Mouse (Mus musculus) fibroblast of lung, adult 2 months (primary cell): Measurements from ENCODE around the gene Adgra1.
A peak's percentile ranks its signal among the peaks of the same experiment; 100 is the strongest.

Experiments used
- DNase-seq: peaks from one replicate; pipeline ENCODE4 v3.0.0-alpha.2; 2011; ENCODE audit warnings: low read depth

The Adgra1 gene

DNA sequence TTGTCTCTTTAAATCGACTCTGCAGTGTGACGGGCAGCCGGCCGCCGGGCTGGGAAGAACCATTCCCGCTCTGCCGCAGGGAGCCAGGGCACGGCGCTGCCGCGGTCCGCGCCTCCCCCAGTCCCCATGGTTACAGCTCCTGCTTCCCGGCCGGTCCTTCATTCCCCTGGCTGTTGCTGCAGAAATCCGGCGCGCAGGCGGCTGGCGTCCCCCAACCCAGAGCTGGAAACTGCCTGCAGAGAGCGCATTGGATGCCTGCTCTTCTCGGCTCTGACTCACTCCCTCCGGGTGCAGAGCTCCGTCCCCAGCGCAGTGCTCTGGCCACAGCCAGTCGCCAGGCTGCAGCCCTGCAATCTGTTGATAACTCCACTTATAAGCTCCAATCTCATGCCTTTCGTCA, at the start of gene Adgra1:
TSS of gene Adgra1 (plus strand) at position 139 of the 400 bp plus-strand sequence.
- peak; percentile 27 for DNase-seq

DNA sequence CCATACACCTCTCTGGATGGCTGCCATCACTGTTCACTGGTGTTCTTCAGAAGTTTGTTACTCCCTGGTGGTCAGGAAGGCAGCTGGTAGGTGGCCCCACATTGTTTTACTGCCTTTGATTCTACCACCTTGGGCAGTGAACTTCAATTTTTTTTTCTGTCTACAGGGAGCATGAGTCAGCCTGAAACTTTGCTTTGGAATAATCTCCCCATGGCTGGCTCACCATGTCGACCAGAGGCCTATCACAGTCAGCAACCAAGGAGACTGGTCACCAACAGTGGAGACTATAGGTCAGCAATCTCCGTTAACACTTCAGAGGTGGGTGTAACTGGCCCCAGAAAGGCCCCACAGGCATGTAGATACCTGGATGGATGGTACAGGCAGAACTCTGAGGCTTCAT, 46.6 kb upstream of the Adgra1 start:
- no peak for DNase-seq

DNA sequence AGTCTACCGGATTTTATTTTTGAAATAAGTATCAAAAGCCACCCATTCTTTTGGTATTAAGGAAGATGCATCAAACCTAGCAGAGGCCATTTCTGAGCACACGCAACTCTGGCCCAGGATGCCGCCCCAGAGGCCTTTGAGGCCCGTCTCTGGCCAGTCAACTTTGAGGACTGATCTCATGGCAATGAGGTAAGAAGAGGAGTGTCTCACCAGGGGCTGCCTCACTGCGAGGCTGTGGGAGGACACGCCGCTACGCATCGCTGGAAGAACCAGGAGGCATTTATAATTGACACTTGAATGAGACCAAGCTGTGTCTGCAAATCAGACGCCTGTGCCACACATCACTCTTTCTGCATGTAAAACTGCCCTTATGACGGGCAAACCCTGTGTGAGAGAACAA, 45.0 kb upstream of the Adgra1 start:
- no peak for DNase-seq

DNA sequence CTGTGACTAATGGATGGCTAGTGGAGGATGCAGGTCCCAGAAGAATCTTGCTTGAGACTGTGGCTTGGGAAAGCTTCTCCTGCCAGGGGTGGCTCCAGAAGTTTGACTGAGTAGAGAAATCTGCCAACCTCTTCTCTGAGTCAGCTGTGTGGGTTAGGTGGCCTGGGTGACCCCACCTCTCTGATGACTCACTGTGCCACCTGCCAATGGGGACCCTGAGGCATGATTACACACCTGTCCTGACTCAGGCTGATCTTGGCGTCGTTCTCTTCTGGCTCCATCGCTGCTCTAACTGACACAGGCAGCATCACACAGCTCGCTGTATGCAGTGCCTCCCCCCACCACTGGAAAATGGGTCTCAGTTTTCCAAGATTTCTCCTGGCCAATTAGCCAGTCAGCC, 44.3 kb upstream of the Adgra1 start:
- peak; percentile 2 for DNase-seq

DNA sequence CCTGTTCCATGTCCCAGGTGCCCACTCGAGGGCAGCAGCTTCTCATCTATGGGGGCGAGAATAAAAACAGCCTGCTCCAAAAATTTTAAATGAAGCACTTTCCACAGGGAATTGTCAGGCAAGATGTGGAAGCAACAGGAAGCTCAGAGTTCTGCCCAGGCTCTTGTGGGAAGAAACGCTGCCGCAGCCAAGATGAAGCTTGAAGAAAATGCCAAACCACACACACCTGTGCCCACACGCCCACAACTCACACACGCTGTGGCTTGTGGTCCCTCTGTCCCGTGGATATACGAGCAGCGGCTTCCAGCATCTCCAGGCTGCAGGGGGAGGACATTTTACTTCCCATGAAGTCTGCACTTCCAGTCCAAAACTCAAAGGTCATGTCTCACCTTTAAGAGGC, 42.4 kb upstream of the Adgra1 start:
- DNase-seq: no peak

DNA sequence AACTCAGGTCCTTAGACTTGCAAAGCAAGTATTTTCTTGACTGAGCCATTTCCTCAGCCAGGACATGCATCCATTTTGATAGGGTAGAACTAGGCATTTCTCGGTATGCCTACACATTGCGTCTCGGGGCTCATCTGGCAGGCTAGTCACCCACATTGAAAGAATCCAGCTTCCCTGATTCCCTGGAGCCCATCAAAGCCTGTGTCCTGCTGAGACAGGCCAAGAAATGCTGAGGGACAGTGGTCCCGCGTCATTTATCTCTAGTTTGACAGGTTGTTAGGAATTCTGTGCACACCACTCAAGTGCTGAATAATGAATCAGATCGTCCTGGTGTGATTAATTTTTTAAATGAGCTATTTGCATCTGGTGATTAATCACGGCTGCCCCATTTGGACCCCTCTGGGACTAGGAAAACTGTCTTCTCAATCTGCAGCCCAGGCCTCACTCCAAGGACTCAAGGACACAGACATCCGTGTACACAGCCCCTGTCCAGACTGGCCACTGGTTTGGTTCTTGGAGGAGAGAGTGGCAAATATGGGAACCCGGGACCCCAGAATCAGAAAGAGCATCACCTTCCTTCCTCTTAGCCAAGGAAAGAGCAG, 38.9 kb upstream of the Adgra1 start:
- no peak for DNase-seq

DNA sequence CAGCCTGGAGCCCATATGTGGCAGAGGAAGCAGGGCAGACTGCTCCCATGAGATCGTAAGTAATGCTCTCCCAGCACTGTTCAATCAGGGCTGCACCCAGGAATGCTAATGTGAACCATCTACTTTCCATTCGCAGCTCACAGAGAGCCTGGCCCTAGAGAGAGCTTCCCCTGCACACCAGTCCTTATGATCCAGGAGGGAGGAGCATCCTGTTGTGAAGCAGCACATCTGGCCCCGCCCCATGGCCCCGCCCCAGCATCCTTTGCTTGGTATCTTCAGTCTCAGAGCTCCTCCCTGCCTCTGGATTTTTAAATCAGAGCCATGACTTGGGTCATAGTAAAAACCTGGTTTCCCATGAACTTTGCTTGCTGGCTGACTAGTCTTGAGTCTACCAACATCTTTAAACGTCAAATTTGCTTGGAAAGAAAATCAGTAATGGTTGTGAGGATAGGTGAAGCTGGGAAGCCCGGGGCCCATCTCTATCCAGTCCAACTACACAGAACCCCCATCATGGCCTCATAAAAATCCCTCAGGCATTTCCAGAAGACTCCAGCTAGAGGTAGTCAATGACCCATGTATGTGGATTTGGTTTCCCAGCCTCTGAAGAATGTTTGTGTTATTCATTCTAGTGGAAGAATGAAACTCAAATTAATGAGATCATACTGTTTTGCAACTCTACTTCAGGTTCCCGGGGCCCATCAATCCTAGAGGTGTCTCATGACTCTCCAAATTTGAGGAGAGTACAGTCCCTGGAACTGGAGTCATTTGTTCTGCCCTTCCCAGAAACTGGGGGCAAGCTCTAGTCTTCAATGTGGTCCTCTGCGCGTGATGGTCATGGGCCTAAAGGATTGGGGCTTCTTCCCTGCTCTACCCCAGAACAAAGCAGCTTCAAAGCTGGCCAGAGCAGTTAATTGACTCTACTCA, 36.5 kb upstream of the Adgra1 start:
- no peak for DNase-seq

DNA sequence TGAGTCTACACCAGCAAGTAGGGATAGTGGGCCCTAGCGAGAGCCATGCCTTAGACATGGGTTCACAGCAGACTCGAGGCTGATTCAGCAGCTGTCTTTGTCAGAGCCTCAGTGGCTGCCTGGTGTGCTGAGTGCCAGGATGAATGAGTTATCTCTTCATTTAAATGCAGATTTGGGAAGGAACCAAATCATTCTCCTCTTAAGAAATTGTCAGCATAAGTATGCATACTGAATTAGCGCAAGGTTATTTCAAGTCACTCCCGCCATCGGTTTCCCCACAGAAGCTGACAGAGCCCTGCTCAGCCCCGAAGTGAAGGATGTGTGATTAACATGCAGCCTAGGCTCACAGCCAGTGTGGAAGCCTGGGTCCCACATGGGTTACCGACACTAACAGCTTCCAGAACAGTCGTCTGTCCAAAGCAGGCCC, 27.8 kb upstream of the Adgra1 start:
- no peak for DNase-seq

DNA sequence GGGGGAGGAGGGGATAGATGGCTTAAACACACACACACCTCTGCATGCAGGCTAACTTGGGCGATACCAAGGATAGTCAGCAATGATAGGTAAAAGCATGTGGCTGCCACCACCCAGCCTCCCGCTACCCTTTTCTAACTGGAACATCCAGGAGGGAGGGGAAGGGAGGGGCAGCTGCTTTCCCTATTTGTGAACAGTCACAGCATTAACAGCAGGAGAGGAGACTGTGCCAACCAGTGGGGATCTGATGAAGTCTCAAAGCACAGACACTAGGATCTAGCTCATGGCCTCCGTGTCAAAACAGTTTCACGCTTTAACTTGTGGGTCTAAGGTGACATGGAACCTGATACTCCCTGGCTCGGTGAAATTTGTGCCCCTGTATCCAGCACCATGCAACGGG, 23.9 kb upstream of the Adgra1 start:
- no peak for DNase-seq

DNA sequence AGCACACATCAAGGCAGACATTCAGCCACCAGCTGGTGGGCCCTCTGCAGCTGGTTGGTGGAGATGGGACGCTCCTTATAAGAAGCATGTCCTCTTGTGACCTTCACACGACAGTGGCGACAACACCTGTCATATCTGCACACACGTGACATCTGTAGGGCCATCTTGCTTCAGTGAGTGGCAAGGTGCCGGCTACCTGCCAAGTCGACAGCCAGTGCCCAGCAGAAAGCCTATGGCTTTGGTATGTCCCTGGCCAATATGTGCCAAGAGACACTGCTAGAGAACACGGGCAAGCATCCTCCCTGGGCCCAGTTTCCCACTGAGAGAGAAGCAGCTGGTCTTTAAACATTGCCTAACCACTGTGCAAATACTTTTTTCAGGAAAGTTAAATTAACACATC, 22.3 kb upstream of the Adgra1 start:
- no peak for DNase-seq

DNA sequence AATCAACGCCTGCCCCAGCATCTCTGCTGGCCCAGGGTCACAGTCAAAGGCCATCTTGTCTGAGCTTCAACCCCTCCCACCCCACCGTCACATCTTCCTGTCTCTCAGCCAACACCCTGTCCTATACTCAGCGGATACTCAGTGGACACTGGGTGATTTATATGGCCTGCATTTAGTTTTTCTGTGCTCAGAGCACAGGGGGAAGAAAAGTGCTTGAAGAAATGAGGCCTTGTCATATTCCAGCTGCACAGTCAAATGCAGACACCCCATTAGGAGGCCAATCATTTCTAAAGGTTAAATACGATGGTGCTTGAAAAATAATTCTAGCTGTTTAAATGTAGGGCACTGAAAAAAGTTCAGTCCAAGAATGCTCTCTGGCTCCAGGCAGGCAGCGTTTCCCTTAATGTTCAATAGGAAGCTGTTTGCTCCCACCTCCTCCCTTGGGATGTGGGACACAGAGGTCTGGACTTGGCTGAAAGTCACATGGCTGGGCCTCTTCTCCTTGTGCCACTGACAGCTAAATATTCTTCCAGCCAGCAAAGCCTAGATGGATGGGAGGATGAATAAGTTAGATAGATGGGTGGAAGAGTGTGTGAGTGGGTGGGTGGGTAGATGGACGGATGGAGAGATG, 20.3 kb upstream of the Adgra1 start:
- no peak for DNase-seq

DNA sequence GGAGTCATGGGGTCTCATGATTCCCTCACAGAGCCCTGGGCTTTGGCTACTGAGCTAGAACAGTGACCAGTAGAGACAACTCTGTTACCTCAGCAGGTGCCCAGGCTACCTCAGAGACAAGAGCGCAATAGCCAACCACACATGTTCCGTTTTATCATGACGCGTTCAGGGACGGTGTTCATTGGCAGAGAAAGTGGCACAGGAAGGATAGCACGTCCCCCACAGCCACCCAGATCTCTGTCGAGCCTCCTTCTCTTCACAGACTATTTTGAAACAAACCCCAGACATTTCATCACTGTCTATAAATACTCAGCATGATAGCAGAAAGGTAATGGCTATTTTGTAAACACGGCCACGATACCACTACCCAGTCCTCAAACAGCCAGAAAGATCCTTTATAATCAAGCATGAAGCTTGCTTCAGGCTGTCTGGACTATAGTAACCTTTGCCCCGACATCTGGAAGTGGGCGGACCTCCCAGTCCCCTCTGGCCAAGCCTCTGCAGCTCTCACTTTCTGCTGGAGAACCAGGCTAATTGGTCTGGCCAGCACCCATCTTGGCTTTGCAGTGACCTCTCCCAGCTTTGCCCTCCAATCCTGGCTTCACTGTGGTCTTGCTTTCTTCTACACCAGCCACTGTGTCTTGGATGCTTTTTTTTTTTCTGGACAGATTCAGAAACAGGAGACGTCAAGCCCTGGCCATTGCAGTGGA, 11.5 kb upstream of the Adgra1 start:
- DNase-seq: no peak

DNA sequence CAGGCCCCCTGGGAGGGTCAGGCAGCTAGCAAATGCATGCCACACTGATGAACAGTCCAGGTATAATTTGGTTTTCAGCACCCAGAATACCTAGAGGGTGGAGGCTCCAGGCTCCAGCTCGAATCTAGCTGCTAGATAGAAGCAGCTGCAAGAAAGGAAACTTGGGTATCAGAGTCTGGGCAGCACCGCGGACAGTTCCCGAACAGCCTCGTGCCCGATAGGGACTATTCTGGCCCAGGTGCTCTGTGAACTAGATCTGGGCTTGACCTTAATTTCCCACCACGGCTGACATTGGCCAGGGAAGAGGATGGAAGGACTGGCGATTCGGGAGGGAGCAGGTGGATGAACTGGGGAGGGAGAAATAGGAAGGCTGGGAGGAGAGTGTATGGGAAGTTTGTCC, 6.3 kb upstream of the Adgra1 start:
- no peak for DNase-seq

DNA sequence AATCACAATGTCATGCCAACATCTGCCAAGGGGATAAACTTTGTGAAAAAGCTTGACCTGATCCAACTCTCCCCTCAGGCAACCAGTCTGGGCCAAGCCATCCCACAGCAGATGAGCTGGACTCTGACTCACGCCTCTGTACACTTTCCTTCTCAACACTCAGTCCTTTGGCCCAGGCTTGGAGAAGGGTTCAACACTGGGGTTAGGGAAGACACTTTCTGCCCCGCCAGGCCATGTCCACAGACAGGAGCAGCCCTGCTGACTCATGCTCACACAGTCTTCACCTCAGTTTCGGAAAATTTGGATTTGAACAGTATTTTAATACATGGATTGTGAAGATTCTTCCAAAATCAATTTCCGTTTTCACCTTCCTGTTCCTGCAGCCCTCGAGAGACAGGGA, 442 bp upstream of the Adgra1 start:
- peak; percentile 22 for DNase-seq

DNA sequence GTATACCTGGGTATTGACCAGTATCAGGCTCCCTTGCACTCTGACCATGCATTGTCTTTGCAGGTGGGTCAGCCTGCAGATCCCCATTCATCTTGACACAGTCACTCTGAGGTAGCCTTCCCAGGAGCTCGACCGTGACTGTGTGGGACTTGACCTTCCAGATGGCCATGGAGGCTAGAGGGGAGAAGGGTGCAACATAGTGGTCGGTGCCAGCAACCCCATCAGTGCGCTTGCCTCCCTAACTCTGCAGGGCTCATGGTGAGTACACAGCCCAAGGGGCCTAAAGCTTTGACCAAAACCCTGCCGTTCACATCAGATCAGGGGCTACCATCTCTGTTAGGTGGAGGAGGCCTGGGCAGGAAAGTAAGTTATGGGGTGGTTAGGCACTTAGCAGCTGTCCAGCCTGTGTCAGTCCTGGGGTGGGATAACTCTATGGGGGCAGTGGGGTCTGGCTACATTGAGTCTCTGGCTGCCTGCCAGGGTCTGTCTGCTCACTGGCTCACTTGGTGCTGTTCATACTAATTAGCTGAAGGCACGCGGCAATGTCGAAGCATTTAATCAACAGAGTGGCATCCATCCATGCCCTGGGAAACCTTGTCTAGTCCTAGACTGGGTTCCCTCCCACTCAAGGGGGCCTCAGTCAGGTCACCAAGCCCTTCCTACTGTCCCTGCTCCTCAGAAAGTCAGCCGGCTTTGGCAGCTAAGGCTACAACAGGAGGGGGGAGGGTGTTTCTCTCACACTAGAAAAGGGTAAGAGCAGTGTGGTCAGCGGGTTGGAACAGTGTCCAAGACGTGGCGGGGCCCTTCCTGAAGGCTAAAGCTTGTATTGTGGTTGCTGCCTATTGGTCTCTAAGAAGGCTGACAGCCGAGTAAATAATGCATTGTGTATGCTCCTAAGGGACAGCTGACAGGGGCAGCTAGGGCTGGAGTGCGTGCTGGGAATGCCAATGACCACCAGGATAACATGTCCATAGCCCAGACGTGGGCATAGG, 1.5 kb downstream of the Adgra1 start:
- DNase-seq: no peak

DNA sequence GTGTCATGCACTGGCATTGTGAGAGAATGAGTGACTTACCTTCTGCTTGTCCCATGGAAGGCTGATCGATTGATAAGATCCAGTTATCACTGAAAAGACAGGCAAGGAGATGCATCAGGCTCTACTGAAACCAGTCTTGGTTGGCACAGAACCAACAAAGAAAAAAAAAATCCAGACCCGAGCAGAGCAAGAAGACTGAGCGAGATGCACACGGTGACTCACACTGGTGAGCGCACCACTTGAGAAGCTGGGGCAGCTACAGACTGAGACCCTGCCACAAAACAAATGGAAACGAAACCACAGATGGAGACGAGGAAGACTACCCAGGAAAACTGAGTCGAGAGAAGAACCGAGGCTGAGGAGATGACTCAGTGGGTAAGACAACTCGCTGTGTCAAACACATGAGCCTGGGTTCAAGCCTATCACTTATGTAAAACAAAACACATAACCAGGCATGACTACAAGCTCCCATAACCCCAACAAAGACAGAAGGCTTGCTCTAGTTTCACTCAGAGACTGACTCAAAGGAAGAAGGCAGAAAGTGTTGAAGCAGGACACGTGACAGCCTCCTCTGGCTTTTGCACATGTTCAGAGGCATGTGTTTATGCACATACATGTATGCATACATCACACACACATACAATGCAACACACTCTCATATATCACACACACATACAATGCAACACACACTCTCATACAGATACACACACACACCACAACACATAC, 6.6 kb downstream of the Adgra1 start:
- DNase-seq: no peak

DNA sequence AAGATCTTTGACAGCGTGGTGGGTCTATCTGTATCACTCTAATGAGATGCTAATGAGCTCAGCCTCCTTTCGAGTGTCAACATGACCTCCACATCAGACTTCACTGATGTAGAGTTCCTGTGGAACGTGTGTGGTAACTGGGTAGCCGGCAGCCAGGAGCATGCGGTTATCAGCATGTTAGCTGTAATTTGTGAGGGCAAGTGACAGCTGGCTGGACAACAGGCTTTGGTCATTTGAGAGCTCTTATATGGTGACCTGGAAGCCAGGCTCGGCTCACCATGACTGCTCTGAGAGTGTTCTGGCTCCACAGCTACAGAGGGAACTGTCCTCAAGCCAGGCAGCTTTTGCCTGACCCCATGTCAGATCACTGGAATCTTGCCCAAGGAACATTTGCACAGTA, 8.4 kb downstream of the Adgra1 start:
- no peak for DNase-seq

DNA sequence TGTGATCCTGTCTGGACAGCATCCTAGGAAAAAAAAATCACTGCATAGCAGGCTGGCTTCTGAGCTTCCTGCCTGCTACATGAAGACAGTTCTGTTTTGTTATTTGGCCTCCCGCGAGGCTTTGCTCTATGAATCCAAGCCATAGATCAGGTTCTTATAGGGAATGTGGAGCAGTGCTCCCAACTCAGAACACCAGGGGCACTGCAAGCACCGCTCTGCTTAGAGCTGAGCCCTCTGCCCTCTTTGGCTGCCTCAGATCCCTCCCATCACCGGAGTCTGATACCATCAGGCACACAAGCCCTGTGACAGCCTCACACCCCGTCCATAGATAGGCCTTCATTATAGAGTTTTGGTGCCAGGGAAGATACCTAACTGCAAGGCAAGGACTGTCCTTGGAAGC, 9.2 kb downstream of the Adgra1 start:
- no peak for DNase-seq

DNA sequence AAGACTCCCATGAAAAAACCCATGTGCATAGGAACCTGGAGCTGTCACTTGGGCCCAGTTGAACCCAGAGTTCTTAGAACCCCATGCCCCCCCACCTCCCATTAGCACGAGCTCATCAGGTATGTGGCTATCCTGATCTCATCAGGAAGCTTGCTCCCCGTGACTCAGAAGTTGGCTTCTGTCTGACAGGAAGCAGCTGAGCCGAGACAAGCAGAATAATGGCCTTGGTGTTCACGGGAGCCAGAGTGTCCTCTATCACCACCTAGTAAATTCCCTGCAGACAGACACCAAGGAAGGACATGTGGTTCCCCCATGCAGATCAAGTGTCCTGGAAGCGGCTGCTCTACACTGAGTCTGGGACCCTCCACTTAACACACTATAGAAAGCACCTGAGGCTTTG, 9.8 kb downstream of the Adgra1 start:
- DNase-seq: no peak

DNA sequence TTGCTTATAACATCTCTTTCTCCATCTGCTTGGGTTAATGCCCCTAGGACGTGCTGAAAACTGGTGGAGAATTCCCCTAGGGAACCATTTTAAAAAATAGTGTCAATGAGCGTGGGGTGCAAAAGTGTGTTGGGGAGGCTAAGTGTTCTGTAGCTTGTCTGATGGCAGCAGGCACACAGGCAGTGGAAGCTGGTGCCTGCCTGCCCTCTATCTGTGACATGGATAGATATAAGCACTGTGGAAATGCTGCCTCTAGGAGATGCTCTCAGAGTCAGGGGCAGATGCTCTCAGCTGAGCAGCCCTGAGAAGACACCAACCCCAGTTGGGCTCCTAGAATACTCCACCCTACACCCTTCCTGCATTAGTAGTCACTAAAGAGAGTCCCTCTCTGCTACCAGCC, 11.1 kb downstream of the Adgra1 start:
- DNase-seq: no peak

DNA sequence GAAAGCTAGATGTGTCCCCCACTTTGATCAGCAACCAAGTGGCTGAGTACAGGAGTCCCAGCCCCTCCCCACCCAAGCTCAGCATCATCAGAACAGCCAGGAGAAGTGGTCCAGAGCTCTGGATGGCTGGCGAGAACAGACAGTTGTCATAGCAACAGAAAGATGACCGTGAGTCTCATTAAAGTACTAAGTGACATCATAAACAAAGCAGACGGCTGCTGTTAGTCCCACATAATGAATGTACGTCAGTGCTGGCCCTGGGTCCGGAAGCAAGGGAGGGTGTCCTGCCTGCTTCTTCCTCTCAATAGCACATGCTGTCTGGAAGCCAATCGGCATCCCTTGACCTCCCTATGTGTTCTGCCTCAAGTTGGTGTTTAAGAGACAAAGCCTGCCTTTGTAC, 16.2 kb downstream of the Adgra1 start:
- DNase-seq: no peak
